Mouse (Mus musculus): ENCODE measurements at regions not wholly inside any gene's neighbourhood (a gene's known extent, or its start where the extent isn't known, plus 50 kb on each side); places are given as distances from the start of the nearest gene placed in this dataset.

- TF ChIP-seq CTCF (IDR thresholded peaks at IDR 0.05; ENCODE audit: low read depth): no peak
- TF ChIP-seq EP300 (IDR thresholded peaks at IDR 0.05; ENCODE audit: low read depth): no peak
Observed at GRCm38 (mm10) chr9:14075868-14076267, 199.0 kb upstream of the Sesn3 start.
